Mouse (Mus musculus) neural tube, postnatal 0 days (tissue): Measurements from ENCODE around the gene Vmn1r199. TPM values are rescaled to one million over a fixed set of nuclear protein-coding genes. Genes with fewer than 3 reads are reported as not detected.

Experiments
- polyA plus RNA-seq: library from polyadenylated mRNA; unstranded; fragments of >200 nt; fragmentation: Nextera tagmentation; extraction: Ambion mirVana; gene quantifications from 2 replicates; pipeline ENCODE4 v1.2.1, GENCODE M21; 2015

The Vmn1r199 gene
- polyA plus RNA-seq, result not detected in 2 replicates

DNA sequence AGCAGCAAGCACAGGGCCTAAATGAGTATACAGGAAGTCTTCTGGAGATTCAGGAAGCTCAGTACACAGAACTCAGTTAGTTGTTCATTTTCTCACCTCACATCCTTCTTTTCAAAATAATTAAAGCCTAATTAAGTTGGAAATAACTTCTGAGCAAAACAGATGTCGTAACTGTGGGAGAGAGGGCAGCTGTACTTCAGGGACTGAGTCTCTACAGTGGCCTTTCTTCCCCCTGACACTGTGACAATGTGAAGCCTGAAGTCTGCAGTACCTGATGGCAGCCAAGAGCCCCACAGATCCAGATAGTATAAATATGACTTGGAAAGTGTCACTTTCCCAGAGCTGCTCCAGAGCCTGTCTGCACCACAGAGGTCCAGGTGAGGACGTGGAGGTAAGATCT, at the start of gene Vmn1r199:
Vmn1r199 (plus strand) TSS at position 301 of the 400 bp plus-strand sequence.

DNA sequence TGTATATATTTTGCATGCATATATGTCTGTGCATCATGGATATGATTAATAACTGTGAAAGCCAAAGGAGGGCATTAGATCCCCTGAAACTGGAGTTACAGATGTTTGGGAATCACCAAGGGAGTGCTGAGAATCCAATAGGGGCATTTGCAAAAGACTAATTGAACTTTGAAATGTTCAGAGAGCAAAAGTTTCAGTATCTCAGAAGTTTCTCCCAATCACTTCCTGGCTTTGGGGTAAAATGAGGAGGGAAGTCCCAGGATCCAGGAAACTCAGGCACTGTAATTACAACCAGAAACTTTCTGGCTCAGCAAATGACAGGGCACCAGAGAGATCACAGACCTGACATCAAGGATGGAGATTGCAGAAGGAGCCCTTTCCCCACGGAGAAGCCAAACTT, 29.6 kb upstream of the Vmn1r199 start, which contains the start of gene Vmn1r198:
Vmn1r198 (plus strand) TSS at position 301 of the 400 bp plus-strand sequence.

DNA sequence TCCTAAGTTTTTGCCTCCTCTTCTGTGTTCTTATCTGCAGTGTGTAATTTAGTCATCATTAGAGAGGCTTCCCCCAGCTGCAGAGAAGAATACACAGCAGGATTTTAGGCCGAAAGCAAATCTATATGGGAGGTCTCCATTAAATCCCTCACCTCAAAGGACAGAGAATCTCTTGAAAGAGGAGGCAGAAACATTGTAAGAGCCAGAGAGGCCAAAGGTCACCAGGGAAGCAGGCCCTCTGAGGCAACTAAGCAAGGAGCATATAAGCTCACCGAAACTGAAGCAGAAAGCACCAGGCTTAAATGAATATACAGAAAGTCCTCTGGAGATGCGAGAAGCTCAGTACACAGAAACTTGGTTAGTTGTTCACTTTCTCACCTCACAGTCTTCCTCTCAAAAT, 10.5 kb downstream of the Vmn1r199 start, which contains the start of gene Vmn1r200:
Vmn1r200 (plus strand) TSS at position 301 of the 400 bp plus-strand sequence.

Other genes with a start within 250 kb of the Vmn1r199 start
- not detected in 2 replicates for gene Vmn1r191, start 195.8 kb upstream of the Vmn1r199 start, polyA plus RNA-seq
- gene Vmn1r192, start 188.7 kb upstream of the Vmn1r199 start, polyA plus RNA-seq, result not detected in 2 replicates
- not detected in 2 replicates for gene Vmn1r193, start 156.7 kb upstream of the Vmn1r199 start, polyA plus RNA-seq
- not detected in 2 replicates for gene Vmn1r194, start 135.6 kb upstream of the Vmn1r199 start, polyA plus RNA-seq
- not detected in 2 replicates for gene Vmn1r195, start 109.3 kb upstream of the Vmn1r199 start, polyA plus RNA-seq
- gene Vmn1r196, start 89.9 kb upstream of the Vmn1r199 start, polyA plus RNA-seq, result not detected in 2 replicates
- not detected in 2 replicates for gene Vmn1r197, start 55.2 kb upstream of the Vmn1r199 start, polyA plus RNA-seq
- gene Vmn1r198, start 29.5 kb upstream of the Vmn1r199 start, polyA plus RNA-seq, result not detected in 2 replicates
- 0.04 TPM in 1 of 2 replicates, not detected in the other for gene Vmn1r200, start 10.6 kb downstream of the Vmn1r199 start, polyA plus RNA-seq
- gene Vmn1r201, start 92.1 kb downstream of the Vmn1r199 start, polyA plus RNA-seq, result not detected in 2 replicates
- gene Vmn1r202, start 125.6 kb downstream of the Vmn1r199 start, polyA plus RNA-seq, result not detected in 2 replicates
- not detected in 2 replicates for gene Vmn1r203, start 138.3 kb downstream of the Vmn1r199 start, polyA plus RNA-seq
- not detected in 2 replicates for gene Vmn1r204, start 173.4 kb downstream of the Vmn1r199 start, polyA plus RNA-seq
- gene Vmn1r205, start 213.2 kb downstream of the Vmn1r199 start, polyA plus RNA-seq, result not detected in 2 replicates
- not detected in 2 replicates for gene Vmn1r206, start 244.4 kb downstream of the Vmn1r199 start, polyA plus RNA-seq